Mouse (Mus musculus): ENCODE data around the gene Fgr. TPM values are rescaled to one million over a fixed set of nuclear protein-coding genes. Genes with fewer than 3 reads are reported as not detected.

Gene Fgr
- polyA plus RNA-seq, 1 experiment from 2014 or later: 0.85 TPM

DNA sequence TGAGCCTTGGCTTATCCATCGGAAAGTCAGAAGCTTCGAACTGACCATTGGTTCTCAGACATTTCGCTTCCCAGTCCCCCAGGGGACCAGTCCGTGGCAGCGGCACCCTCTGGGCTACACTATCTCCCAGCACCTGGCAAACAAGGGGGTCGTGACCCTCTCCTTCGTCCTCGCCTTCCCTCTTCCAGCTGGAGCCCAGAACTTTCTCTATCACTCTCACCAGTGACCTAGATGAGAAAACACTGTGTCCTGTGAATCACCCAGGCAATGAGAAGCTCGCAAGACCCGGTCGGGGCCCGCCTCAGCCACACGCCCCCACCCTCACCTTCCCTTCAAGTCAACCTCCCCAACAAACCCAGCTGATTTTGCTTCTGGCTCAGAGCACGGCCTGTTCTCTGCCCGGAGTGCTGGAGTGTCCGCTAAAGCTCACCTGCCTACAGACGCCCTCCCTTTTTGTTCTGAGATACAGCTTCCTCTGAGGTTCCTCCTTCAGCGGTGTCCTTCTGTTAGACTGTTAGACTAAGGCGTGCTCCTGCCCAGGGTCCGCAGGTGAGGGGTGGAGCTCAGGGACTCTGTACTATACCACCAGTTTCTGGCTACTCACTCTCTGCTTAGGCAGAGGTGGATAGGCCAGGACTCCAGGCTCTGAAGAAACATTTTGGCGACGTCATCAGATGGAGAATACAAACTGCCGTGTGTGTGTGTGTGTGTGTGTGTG lies 32.7 kb upstream of the Fgr start:
- no peaks in the 10 kb centered on the region for H3K9me3 ChIP-seq (ENCODE audit: control insufficient read depth, low read length)
- whole genome bisulfite sequencing: 61% methylated on average over 23 of the region's 23 CpGs
- H3K27me3 ChIP-seq (replicated peaks; ENCODE audit: control insufficient read depth, insufficient read depth, low read length): 0 out of 2 replicates have a peak, but pooled peaks cover 6% of the 10 kb centered on the region

DNA sequence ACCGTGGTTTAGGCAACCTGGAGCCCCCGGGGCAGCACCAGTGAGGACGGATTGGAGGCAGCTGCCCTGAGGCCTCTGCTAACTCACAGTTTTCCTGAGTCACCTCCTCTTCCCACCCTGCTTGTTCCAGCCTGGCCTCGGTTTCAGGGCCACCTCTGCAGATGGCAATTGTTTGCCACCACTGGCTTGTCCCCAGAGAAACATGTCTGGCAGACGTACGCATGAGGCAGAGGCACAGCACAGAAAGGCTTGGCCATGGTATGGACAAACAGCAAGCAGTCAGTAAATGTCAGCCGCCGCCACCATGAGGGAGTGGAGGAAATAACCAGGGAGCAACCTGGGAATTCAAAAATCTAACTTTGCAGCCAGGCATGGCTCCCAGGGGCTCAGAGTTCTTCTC lies 30.8 kb upstream of the Fgr start:
- no peak for DNase-seq (ENCODE audit: low spot score)
- Histone ChIP-seq H3K27ac (replicated peaks; ENCODE audit: low read depth, low read length) (no peak overlapping the region), H3K4me2 (ENCODE audit: low read depth, low read length) (no peak overlapping the region), H3K9me3 (ENCODE audit: control insufficient read depth, low read length) (no peaks in the 10 kb centered on the region), H3K4me3 (ENCODE audit: low read depth, low read length) (no peak overlapping the region), H3K4me1 (ENCODE audit: control insufficient read depth, insufficient read depth, low read length) (peaks cover 22% of the 10 kb centered on the region), H3K27me3 (replicated peaks; ENCODE audit: control insufficient read depth, insufficient read depth, low read length) (0 out of 2 replicates have a peak, but pooled peaks cover 6% of the 10 kb centered on the region), H3K36me3 (ENCODE audit: control insufficient read depth, insufficient read depth, low read length) (no peaks in the 10 kb centered on the region), H3K9ac (ENCODE audit: low read depth, low read length) (no peak overlapping the region)
- 51% methylated on average over 8 of the region's 8 CpGs for WGBS
- ATAC-seq (ENCODE audit: low read depth): no peak

More for the DNA sequence above, 32.7 kb upstream of the Fgr start:
- H3K27ac ChIP-seq (replicated peaks; ENCODE audit: low read depth, low read length): no peak overlapping the region
- peaks cover 13% of the 10 kb centered on the region for H3K4me1 ChIP-seq (ENCODE audit: control insufficient read depth, insufficient read depth, low read length)
- DNase-seq (ENCODE audit: low spot score) (no peak), ATAC-seq (ENCODE audit: low read depth) (no peak)
- H3K9ac ChIP-seq (ENCODE audit: low read depth, low read length): no peak overlapping the region
- no peak overlapping the region for H3K4me3 ChIP-seq (ENCODE audit: low read depth, low read length)
- no peak overlapping the region for H3K4me2 ChIP-seq (ENCODE audit: low read depth, low read length)
- H3K36me3 ChIP-seq (ENCODE audit: control insufficient read depth, insufficient read depth, low read length): no peaks in the 10 kb centered on the region

DNA sequence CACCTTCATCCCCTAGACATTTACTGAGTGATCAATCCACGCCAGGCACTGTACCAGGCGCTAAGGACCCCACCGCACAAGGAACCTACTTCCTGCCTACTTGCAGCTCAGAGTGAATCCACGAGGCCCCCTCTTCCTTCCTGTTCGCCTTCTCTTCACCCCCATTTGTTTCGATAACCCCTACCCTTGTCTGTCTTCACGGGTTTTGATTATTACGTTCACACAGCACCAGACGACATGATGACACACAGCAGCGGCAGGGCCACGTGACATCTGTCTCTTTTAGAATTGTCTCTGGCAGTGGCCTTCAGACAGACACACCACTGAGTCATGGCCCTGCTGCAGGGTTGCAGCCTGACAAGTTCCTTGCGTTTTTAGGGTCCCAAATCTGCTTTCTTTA lies 29.8 kb upstream of the Fgr start:
- Histone ChIP-seq H3K9ac (ENCODE audit: low read depth, low read length) (no peak overlapping the region), H3K27ac (replicated peaks; ENCODE audit: low read depth, low read length) (no peak overlapping the region), H3K4me3 (ENCODE audit: low read depth, low read length) (no peak overlapping the region), H3K4me2 (ENCODE audit: low read depth, low read length) (no peak overlapping the region), H3K27me3 (replicated peaks; ENCODE audit: control insufficient read depth, insufficient read depth, low read length) (0 out of 2 replicates have a peak, but pooled peaks cover 6% of the 10 kb centered on the region), H3K36me3 (ENCODE audit: control insufficient read depth, insufficient read depth, low read length) (no peaks in the 10 kb centered on the region), H3K9me3 (ENCODE audit: control insufficient read depth, low read length) (no peaks in the 10 kb centered on the region), H3K4me1 (ENCODE audit: control insufficient read depth, insufficient read depth, low read length) (peaks cover 16% of the 10 kb centered on the region)
- 66% methylated on average over 12 of the region's 12 CpGs for WGBS
- no peak for ATAC-seq (ENCODE audit: low read depth)
- no peak for DNase-seq (ENCODE audit: low spot score)

DNA sequence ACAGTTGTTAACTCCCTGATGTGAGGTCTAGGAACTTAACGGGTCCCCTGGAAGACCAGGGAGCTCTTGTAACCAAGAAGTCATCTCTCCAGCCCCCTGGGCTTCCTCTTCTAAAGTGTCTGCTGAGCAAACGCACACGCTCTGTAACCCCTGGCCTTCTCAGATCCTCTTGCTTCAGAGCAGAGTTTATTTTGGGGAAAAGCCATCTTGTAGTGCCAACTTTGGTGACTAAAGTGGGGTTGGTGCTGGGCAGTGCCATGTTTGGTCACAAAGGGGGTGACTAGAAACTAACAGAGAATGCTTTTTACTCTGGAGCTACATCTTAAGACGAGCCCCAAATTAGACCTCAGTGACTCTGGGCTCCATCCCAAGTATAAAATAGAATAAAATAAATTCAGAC lies 29.1 kb upstream of the Fgr start:
- WGBS: 69% methylated on average over 4 of the region's 4 CpGs

DNA sequence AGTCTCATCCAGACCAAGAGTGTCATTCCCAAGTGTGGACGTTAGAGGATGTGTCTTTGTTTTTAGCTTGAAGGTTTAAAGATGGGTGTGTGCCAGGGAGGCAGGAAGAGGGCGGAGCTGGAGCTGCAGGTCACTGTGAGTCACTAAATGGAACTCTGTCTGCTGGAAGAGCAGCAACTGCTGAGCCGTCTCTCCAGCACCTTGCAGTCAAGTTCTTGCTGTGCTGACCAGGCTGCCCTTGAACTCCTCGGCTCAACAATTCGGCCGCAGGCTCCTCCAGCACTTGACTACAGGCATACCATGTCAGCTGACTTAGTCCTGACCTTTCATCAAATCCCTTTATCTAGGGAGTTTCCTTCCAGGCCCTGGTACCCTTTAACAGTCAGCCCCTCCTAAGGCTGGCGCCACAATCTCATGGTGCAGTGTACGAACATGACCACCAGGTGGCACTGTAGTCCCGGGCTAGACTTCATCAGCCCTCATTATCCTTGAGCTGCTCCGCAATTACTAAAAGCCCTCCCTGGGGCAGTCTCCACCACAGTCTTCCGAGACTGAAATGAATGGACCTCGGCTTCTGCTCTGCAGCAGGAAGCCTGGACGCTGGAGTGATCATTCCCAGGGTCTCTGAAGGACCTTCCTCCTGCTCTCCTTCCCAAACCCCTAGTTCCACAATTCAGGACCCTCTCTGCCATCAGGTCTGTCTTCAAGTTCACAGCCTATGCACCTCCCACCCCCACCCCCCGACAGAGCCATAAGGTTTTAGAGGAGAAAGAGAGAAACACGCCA lies 28.4 kb upstream of the Fgr start:
- 0 out of 2 replicates have a peak, but pooled peaks cover 6% of the 10 kb centered on the region for H3K27me3 ChIP-seq (replicated peaks; ENCODE audit: control insufficient read depth, insufficient read depth, low read length)
- ATAC-seq (ENCODE audit: low read depth) (peak; percentile 79), DNase-seq (ENCODE audit: low spot score) (peak; percentile 87)
- no peaks in the 10 kb centered on the region for H3K9me3 ChIP-seq (ENCODE audit: control insufficient read depth, low read length)
- peak overlapping the region; percentile 56 for H3K4me2 ChIP-seq (ENCODE audit: low read depth, low read length)
- peak overlapping the region; percentile 84 for H3K27ac ChIP-seq (replicated peaks; ENCODE audit: low read depth, low read length)
- H3K9ac ChIP-seq (ENCODE audit: low read depth, low read length): peak overlapping the region; percentile 63
- peak overlapping the region; percentile 11; the same call in 1 of the 2 replicates for H3K4me3 ChIP-seq (ENCODE audit: low read depth, low read length)
- H3K36me3 ChIP-seq (ENCODE audit: control insufficient read depth, insufficient read depth, low read length): no peaks in the 10 kb centered on the region
- WGBS: 4% methylated on average over 15 of the region's 15 CpGs
- peaks cover 19% of the 10 kb centered on the region for H3K4me1 ChIP-seq (ENCODE audit: control insufficient read depth, insufficient read depth, low read length)

More for the DNA sequence above, 29.1 kb upstream of the Fgr start:
- ATAC-seq (ENCODE audit: low read depth) (no peak), DNase-seq (ENCODE audit: low spot score) (no peak)
- 0 out of 2 replicates have a peak, but pooled peaks cover 6% of the 10 kb centered on the region for H3K27me3 ChIP-seq (replicated peaks; ENCODE audit: control insufficient read depth, insufficient read depth, low read length)
- no peak overlapping the region for H3K9ac ChIP-seq (ENCODE audit: low read depth, low read length)
- no peaks in the 10 kb centered on the region for H3K36me3 ChIP-seq (ENCODE audit: control insufficient read depth, insufficient read depth, low read length)
- no peak overlapping the region for H3K4me2 ChIP-seq (ENCODE audit: low read depth, low read length)
- no peak overlapping the region; the same call in 1 of the 2 replicates for H3K27ac ChIP-seq (replicated peaks; ENCODE audit: low read depth, low read length)
- peaks cover 14% of the 10 kb centered on the region for H3K4me1 ChIP-seq (ENCODE audit: control insufficient read depth, insufficient read depth, low read length)
- H3K9me3 ChIP-seq (ENCODE audit: control insufficient read depth, low read length): no peaks in the 10 kb centered on the region
- H3K4me3 ChIP-seq (ENCODE audit: low read depth, low read length): no peak overlapping the region

DNA sequence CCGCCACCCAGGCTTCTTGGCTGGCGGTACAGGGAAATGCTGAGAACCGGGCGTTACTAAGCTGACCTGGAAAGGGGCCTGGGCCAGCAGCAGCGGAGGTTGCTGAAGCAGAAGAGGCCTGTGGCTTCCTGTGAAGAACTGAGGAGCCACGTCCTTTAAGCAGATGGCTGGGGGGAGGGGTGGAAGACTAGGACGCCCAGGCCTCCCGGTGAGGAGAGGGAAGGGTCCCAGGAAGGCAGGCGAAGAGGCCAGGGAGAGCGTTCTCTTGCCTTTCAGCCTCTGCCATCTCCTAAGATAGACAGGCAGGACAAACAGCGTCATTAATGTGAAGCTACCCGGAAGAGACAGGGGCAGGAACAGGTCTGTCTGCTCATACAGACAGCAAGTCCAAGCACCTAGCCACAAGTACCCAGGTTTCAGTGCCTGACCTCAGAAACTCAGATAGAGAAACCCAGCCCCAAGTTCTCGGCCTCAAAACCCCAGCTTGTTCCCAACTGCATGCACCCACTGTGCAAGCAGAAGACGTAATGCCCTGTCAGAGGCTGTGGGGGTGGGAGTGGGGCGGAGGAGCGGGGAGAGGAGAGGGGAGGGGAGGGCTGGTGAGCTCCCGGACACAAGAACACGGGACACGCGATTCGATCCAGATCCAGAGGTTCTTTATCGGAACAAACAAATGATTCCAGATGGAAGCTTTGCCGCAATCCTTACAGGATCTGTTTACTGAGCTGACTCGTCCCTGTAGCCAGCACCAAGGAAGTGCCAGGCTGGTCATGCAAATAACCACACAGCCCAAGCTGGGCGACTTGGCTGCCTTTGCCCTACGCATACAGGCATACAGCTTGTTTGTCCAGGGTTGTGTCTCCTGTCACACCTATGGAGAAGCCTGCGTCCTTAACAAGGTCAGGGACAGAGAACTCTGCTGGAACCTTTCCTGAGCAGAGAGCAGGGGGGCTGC lies 27.6 kb upstream of the Fgr start:
- H3K4me1 ChIP-seq (ENCODE audit: control insufficient read depth, insufficient read depth, low read length): peaks cover 19% of the 10 kb centered on the region
- peak overlapping the region; percentile 11 for H3K4me3 ChIP-seq (ENCODE audit: low read depth, low read length)
- DNase-seq (ENCODE audit: low spot score) (peak; percentile 78), ATAC-seq (ENCODE audit: low read depth) (peak; percentile 70)
- H3K27ac ChIP-seq (replicated peaks; ENCODE audit: low read depth, low read length): peak overlapping the region; percentile 84
- peak overlapping the region; percentile 63 for H3K9ac ChIP-seq (ENCODE audit: low read depth, low read length)
- no peaks in the 10 kb centered on the region for H3K27me3 ChIP-seq (replicated peaks; ENCODE audit: control insufficient read depth, insufficient read depth, low read length)
- peak overlapping the region; percentile 56 for H3K4me2 ChIP-seq (ENCODE audit: low read depth, low read length)
- H3K9me3 ChIP-seq (ENCODE audit: control insufficient read depth, low read length): no peaks in the 10 kb centered on the region
- 10% methylated on average over 27 of the region's 27 CpGs for WGBS
- no peaks in the 10 kb centered on the region for H3K36me3 ChIP-seq (ENCODE audit: control insufficient read depth, insufficient read depth, low read length)

DNA sequence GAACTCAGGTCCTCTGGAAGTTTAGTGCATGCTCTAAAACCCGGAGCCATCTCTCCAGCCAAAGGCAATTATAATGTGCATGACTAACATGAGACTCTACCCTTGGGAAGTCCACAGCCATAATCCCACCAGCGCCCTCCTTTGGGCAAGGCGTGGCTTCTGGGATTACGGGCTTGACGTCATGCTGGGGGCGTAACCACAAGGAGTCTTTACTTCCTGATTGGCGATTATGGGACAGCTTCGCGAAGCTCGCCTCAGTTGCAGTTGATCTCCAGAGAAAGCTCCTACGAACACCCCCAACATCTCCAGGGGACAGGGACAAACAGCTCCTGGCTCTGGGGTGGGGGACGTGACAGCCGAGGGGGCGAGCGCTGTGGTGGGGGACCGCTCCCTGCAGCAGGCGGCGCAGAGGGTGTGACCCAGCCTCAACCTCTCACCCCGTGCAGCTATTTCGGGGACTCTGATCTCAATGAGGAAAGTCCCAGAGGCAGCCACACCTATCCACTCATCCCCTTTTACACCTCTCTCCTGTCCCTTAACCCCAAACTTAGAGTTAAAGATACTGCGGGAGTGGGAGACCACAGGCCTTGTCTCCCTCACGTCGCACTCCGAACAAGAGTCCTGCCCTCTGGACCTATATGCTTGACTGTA lies 23.9 kb upstream of the Fgr start:
- H3K36me3 ChIP-seq (ENCODE audit: control insufficient read depth, insufficient read depth, low read length): no peaks in the 10 kb centered on the region
- H3K9me3 ChIP-seq (ENCODE audit: control insufficient read depth, low read length): no peaks in the 10 kb centered on the region
- DNase-seq (ENCODE audit: low spot score) (no peak), ATAC-seq (ENCODE audit: low read depth) (no peak)
- no peak overlapping the region for H3K4me3 ChIP-seq (ENCODE audit: low read depth, low read length)
- H3K27ac ChIP-seq (replicated peaks; ENCODE audit: low read depth, low read length): no peak overlapping the region
- WGBS: 27% methylated on average over 24 of the region's 24 CpGs
- H3K27me3 ChIP-seq (replicated peaks; ENCODE audit: control insufficient read depth, insufficient read depth, low read length): no peaks in the 10 kb centered on the region
- peaks cover 19% of the 10 kb centered on the region for H3K4me1 ChIP-seq (ENCODE audit: control insufficient read depth, insufficient read depth, low read length)
- peak overlapping the region; percentile 41 for H3K4me2 ChIP-seq (ENCODE audit: low read depth, low read length)
- H3K9ac ChIP-seq (ENCODE audit: low read depth, low read length): no peak overlapping the region

DNA sequence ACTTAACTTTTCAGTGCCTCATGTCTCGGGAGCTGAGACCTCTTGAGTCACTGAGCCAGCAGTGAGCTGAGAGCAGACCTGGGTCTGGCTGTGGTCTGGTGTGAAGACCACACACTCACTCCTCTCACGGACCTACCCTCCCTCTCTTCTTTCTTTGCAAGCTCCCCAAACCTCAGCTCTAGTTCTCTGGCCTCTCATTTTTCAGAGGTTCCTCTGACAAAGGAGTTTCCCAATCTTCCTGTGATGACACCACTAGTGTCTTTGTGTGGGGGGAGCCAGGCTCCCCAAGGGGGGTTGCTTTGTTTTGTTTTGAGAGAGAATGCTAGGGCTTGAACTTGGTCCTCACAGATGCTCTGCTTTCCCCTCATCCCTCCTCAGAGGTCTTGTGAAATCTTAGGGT lies 22.9 kb upstream of the Fgr start:
- Histone ChIP-seq H3K9me3 (ENCODE audit: control insufficient read depth, low read length) (no peaks in the 10 kb centered on the region), H3K27ac (replicated peaks; ENCODE audit: low read depth, low read length) (no peak overlapping the region), H3K4me1 (ENCODE audit: control insufficient read depth, insufficient read depth, low read length) (peaks cover 16% of the 10 kb centered on the region), H3K36me3 (ENCODE audit: control insufficient read depth, insufficient read depth, low read length) (no peaks in the 10 kb centered on the region), H3K9ac (ENCODE audit: low read depth, low read length) (no peak overlapping the region), H3K4me3 (ENCODE audit: low read depth, low read length) (no peak overlapping the region), H3K27me3 (replicated peaks; ENCODE audit: control insufficient read depth, insufficient read depth, low read length) (no peaks in the 10 kb centered on the region), H3K4me2 (ENCODE audit: low read depth, low read length) (no peak overlapping the region)
- WGBS: 50% methylated on average over 2 of the region's 2 CpGs
- no peak for DNase-seq (ENCODE audit: low spot score)
- ATAC-seq (ENCODE audit: low read depth): no peak

Measured in embryonic facial prominence, embryonic 14.5 days (tissue).